Mouse (Mus musculus): ENCODE data around the gene Cdc37. TPM values are rescaled to one million over a fixed set of nuclear protein-coding genes. Genes with fewer than 3 reads are reported as not detected.

The Cdc37 gene
- total and polyA plus RNA-seq, 2 experiments from 2014 or later = 32.9 to 183 TPM

- Histone ChIP-seq H3K4me1 (ENCODE audit: control insufficient read depth, insufficient read depth) (peaks cover 9% of the 10 kb centered on the region), H3K4me2 (ENCODE audit: low read depth, low read length) (peak overlapping the region; percentile 83), H3K4me3 (ENCODE audit: low read depth, low read length) (peak overlapping the region; percentile 58), H3K27me3 (ENCODE audit: control insufficient read depth, insufficient read depth, low read length) (peaks cover 42% of the 10 kb centered on the region), H3K9ac (replicated peaks; ENCODE audit: low read depth, low read length) (peak overlapping the region; percentile 57), H3K9me3 (replicated peaks; ENCODE audit: control insufficient read depth, low read length) (no peaks in the 10 kb centered on the region), H3K36me3 (replicated peaks; ENCODE audit: control insufficient read depth, insufficient read depth, low read length) (no peaks in the 10 kb centered on the region), H3K27ac (ENCODE audit: low read depth) (no peak overlapping the region)
- under 1% methylated on average over 52 of the region's 52 CpGs for WGBS
- ATAC-seq (ENCODE audit: insufficient read depth, low read depth) (peak; percentile 77), DNase-seq (ENCODE audit: low spot score) (peak; percentile 77)
- peak; percentile 83 for TF ChIP-seq CTCF (IDR thresholded peaks at IDR 0.05; ENCODE audit: low read depth)
- no peak for TF ChIP-seq EP300 (IDR thresholded peaks at IDR 0.05; ENCODE audit: low read depth)
Observed at GRCm38 (mm10) chr9:21161209-21161909, 11.6 kb upstream of the Cdc37 start.

GRCm38 (mm10) chr9:21154787-21155186 is 5.0 kb upstream of the Cdc37 start:
- Histone ChIP-seq H3K36me3 (replicated peaks; ENCODE audit: control insufficient read depth, insufficient read depth, low read length) (no peaks in the 10 kb centered on the region), H3K9ac (replicated peaks; ENCODE audit: low read depth, low read length) (no peak overlapping the region), H3K4me2 (ENCODE audit: low read depth, low read length) (no peak overlapping the region), H3K9me3 (replicated peaks; ENCODE audit: control insufficient read depth, low read length) (no peaks in the 10 kb centered on the region), H3K27ac (ENCODE audit: low read depth) (no peak overlapping the region), H3K4me1 (ENCODE audit: control insufficient read depth, insufficient read depth) (peaks cover 11% of the 10 kb centered on the region; the same call in 1 of the 2 replicates), H3K4me3 (ENCODE audit: low read depth, low read length) (no peak overlapping the region), H3K27me3 (ENCODE audit: control insufficient read depth, insufficient read depth, low read length) (no peaks in the 10 kb centered on the region)
- no peak for DNase-seq (ENCODE audit: low spot score)
- no peak for ATAC-seq (ENCODE audit: insufficient read depth, low read depth)
- TF ChIP-seq CTCF (IDR thresholded peaks at IDR 0.05; ENCODE audit: low read depth) (no peak), EP300 (IDR thresholded peaks at IDR 0.05; ENCODE audit: low read depth) (no peak)
- 86% methylated on average over 3 of the region's 3 CpGs for WGBS

GRCm38 (mm10) chr9:21153833-21154232 is 4.1 kb upstream of the Cdc37 start:
- no peak for ATAC-seq (ENCODE audit: insufficient read depth, low read depth)
- TF ChIP-seq CTCF (IDR thresholded peaks at IDR 0.05; ENCODE audit: low read depth) (no peak), EP300 (IDR thresholded peaks at IDR 0.05; ENCODE audit: low read depth) (no peak)
- peak; percentile 19 for DNase-seq (ENCODE audit: low spot score)
- Histone ChIP-seq H3K9me3 (replicated peaks; ENCODE audit: control insufficient read depth, low read length) (no peaks in the 10 kb centered on the region), H3K27ac (ENCODE audit: low read depth) (peak overlapping the region; percentile 41), H3K4me3 (ENCODE audit: low read depth, low read length) (peak overlapping the region; percentile 40), H3K27me3 (ENCODE audit: control insufficient read depth, insufficient read depth, low read length) (no peaks in the 10 kb centered on the region), H3K36me3 (replicated peaks; ENCODE audit: control insufficient read depth, insufficient read depth, low read length) (no peaks in the 10 kb centered on the region), H3K4me1 (ENCODE audit: control insufficient read depth, insufficient read depth) (peaks cover 15% of the 10 kb centered on the region), H3K4me2 (ENCODE audit: low read depth, low read length) (peak overlapping the region; percentile 67), H3K9ac (replicated peaks; ENCODE audit: low read depth, low read length) (peak overlapping the region; percentile 35)
- 5% methylated on average over 5 of the region's 5 CpGs for WGBS

- peak overlapping the region; percentile 41 for H3K27ac ChIP-seq (ENCODE audit: low read depth)
- DNase-seq (ENCODE audit: low spot score) = no peak
- H3K36me3 ChIP-seq (replicated peaks; ENCODE audit: control insufficient read depth, insufficient read depth, low read length) = no peaks in the 10 kb centered on the region
- H3K4me3 ChIP-seq (ENCODE audit: low read depth, low read length) = peak overlapping the region; percentile 40
- 7% methylated on average over 11 of the region's 12 CpGs for WGBS
- TF ChIP-seq CTCF (IDR thresholded peaks at IDR 0.05; ENCODE audit: low read depth) (no peak), EP300 (IDR thresholded peaks at IDR 0.05; ENCODE audit: low read depth) (no peak)
- H3K4me2 ChIP-seq (ENCODE audit: low read depth, low read length) = peak overlapping the region; percentile 67
- peaks cover 20% of the 10 kb centered on the region for H3K4me1 ChIP-seq (ENCODE audit: control insufficient read depth, insufficient read depth)
- no peaks in the 10 kb centered on the region for H3K9me3 ChIP-seq (replicated peaks; ENCODE audit: control insufficient read depth, low read length)
- no peak for ATAC-seq (ENCODE audit: insufficient read depth, low read depth)
- no peaks in the 10 kb centered on the region for H3K27me3 ChIP-seq (ENCODE audit: control insufficient read depth, insufficient read depth, low read length)
- peak overlapping the region; percentile 35 for H3K9ac ChIP-seq (replicated peaks; ENCODE audit: low read depth, low read length)
Observed at GRCm38 (mm10) chr9:21153331-21153730, 3.5 kb upstream of the Cdc37 start.

GRCm38 (mm10) chr9:21152715-21153114 is 2.9 kb upstream of the Cdc37 start:
- peak overlapping the region; percentile 41; the same call in 1 of the 2 replicates for H3K27ac ChIP-seq (ENCODE audit: low read depth)
- no peaks in the 10 kb centered on the region for H3K36me3 ChIP-seq (replicated peaks; ENCODE audit: control insufficient read depth, insufficient read depth, low read length)
- H3K4me1 ChIP-seq (ENCODE audit: control insufficient read depth, insufficient read depth) = peaks cover 27% of the 10 kb centered on the region
- TF ChIP-seq CTCF (IDR thresholded peaks at IDR 0.05; ENCODE audit: low read depth) (peak; percentile 85), EP300 (IDR thresholded peaks at IDR 0.05; ENCODE audit: low read depth) (no peak)
- H3K9ac ChIP-seq (replicated peaks; ENCODE audit: low read depth, low read length) = peak overlapping the region; percentile 35; the same call in 1 of the 2 replicates
- ATAC-seq (ENCODE audit: insufficient read depth, low read depth) (peak; percentile 22; the same call in 1 of the 2 replicates), DNase-seq (ENCODE audit: low spot score) (peak; percentile 52)
- H3K27me3 ChIP-seq (ENCODE audit: control insufficient read depth, insufficient read depth, low read length) = no peaks in the 10 kb centered on the region
- H3K4me2 ChIP-seq (ENCODE audit: low read depth, low read length) = peak overlapping the region; percentile 67
- no peaks in the 10 kb centered on the region for H3K9me3 ChIP-seq (replicated peaks; ENCODE audit: control insufficient read depth, low read length)
- WGBS = under 1% methylated on average over 11 of the region's 11 CpGs
- peak overlapping the region; percentile 40 for H3K4me3 ChIP-seq (ENCODE audit: low read depth, low read length)
